Mouse (Mus musculus): ENCODE data around the gene Slc2a13.

GRCm38 (mm10) chr15:91260578-91260977, 312.5 kb downstream of the Slc2a13 start:
- no peak for TF ChIP-seq FLI1 (IDR thresholded peaks at IDR 0.05; ENCODE audit: low read length)
- no peak for TF ChIP-seq GATA1 (IDR thresholded peaks at IDR 0.05; ENCODE audit: borderline replicate concordance, low read length)
